Mouse (Mus musculus) stomach, embryonic 16.5 days (tissue): Measurements from ENCODE around the gene Cfap73. TPM values are rescaled to one million over a fixed set of nuclear protein-coding genes. Genes with fewer than 3 reads are reported as not detected.

Source experiments
- ATAC-seq: fragments of 200-750 bp; cut with Nextera tagmentation; 2 replicates; pipeline ENCODE4 v1.8.0; 2017; ENCODE audit warnings: moderate number of reproducible peaks, moderate TSS enrichment; ENCODE audit not compliant: insufficient read depth, low FRiP score
- H3K27ac ChIP-seq: fragments of 300-500 bp; sonication (generic); 2 replicates; pipeline ENCODE4 v1.5.1; 2014; ENCODE audit warnings: low read length
- H3K27me3 ChIP-seq: fragments of 300-500 bp; sonication (generic); 2 replicates; pipeline ENCODE4 v1.6.1; 2014; ENCODE audit warnings: low read length, control low read depth, mixed read lengths; ENCODE audit not compliant: control insufficient read depth, insufficient read depth
- H3K36me3 ChIP-seq: fragments of 300-500 bp; sonication (generic); 2 replicates; pipeline ENCODE4 v1.6.1; 2014; ENCODE audit warnings: low read length; ENCODE audit not compliant: control insufficient read depth, insufficient read depth
- H3K4me1 ChIP-seq: fragments of 300-500 bp; sonication (generic); 2 replicates; pipeline ENCODE4 v1.6.1; 2014; ENCODE audit warnings: low read length, control low read depth, mixed read lengths; ENCODE audit not compliant: control insufficient read depth, insufficient read depth
- H3K4me2 ChIP-seq: fragments of 300-500 bp; sonication (generic); 2 replicates; pipeline ENCODE4 v1.6.1; 2014; ENCODE audit warnings: low read depth, low read length, mixed read lengths
- H3K4me3 ChIP-seq: fragments of 300-500 bp; sonication (generic); replicated peaks from 2 replicates; pipeline ENCODE4 v1.5.1; 2014; ENCODE audit warnings: mild to moderate bottlenecking, low read length
- H3K9ac ChIP-seq: fragments of 300-500 bp; sonication (generic); 2 replicates; pipeline ENCODE4 v1.6.1; 2014; ENCODE audit warnings: low read length
- H3K9me3 ChIP-seq: fragments of 300-500 bp; sonication (generic); replicated peaks from 2 replicates; pipeline ENCODE4 v1.6.1; 2016; ENCODE audit warnings: low read length, control low read depth; ENCODE audit not compliant: control insufficient read depth
- WGBS: fragments of 180-500 bp; shearing (Covaris S2); extraction: QIAGEN DNeasy Blood & Tissue Kit; methylation state at CpG from one replicate; pipeline ENCODE4 v1.1.7; 2014; 5-methylcytosine and 5-hydroxymethylcytosine counted together
- polyA plus RNA-seq: library from polyadenylated mRNA; unstranded; fragments of >200 nt; fragmentation: Nextera tagmentation; extraction: Ambion mirVana; gene quantifications from 2 replicates; pipeline ENCODE4 v1.2.1, GENCODE M21; 2015

The Cfap73 gene
- polyA plus RNA-seq, 1 experiment from 2014 or later, result not detected

DNA sequence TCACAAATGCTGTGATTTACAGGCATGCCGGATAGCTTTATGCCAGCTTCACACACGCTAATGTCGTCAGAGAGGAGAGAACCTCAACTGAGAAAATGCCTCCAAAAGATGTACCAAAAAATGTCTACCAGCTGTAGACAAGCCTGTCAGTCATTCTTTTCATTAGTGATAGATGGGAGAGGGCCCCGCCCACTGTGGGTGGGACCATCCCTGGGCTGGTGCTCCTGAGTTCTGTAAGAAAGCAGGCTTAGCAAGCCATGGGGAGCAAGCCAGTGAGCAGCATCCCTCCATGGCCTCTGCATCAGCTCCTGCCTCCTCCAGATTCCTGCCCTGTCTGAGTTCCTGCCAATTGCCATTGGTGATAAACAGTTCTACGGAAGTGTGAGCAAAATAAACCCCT, 1.6 kb upstream of the Cfap73 start:
- Histone ChIP-seq H3K4me3 (no peak overlapping the region), H3K36me3 (no peaks in the 10 kb centered on the region), H3K27me3 (no peaks in the 10 kb centered on the region), H3K4me1 (no peaks in the 10 kb centered on the region), H3K9me3 (peaks cover 6% of the 10 kb centered on the region; the same call in 1 of the 2 replicates), H3K27ac (no peak overlapping the region), H3K9ac (no peak overlapping the region), H3K4me2 (no peak overlapping the region)
- no peak for ATAC-seq
- 78% methylated on average over 5 of the region's 5 CpGs for WGBS

- Histone ChIP-seq H3K4me1 (no peaks in the 10 kb centered on the region), H3K36me3 (no peaks in the 10 kb centered on the region), H3K4me3 (no peak overlapping the region), H3K27me3 (peaks cover under 1% of the 10 kb centered on the region; the same call in 1 of the 2 replicates), H3K27ac (no peak overlapping the region), H3K9ac (no peak overlapping the region), H3K9me3 (peaks cover 6% of the 10 kb centered on the region; the same call in 1 of the 2 replicates), H3K4me2 (no peak overlapping the region)
- 41% methylated on average over 5 of the region's 5 CpGs for WGBS
- no peak for ATAC-seq
These were observed 825 bp upstream of the Cfap73 start for GRCm38 (mm10) chr5:120634860-120635259.

GRCm38 (mm10) chr5:120631892-120632291, 2.1 kb downstream of the Cfap73 start:
- WGBS, result 87% methylated on average over 5 of the region's 5 CpGs
- Histone ChIP-seq H3K9me3 (peaks cover 6% of the 10 kb centered on the region; the same call in 1 of the 2 replicates), H3K4me2 (no peak overlapping the region), H3K27me3 (peaks cover 4% of the 10 kb centered on the region; the same call in 1 of the 2 replicates), H3K9ac (no peak overlapping the region), H3K27ac (no peak overlapping the region), H3K4me1 (0 out of 2 replicates have a peak, but pooled peaks cover 3% of the 10 kb centered on the region), H3K4me3 (no peak overlapping the region), H3K36me3 (no peaks in the 10 kb centered on the region)
- no peak for ATAC-seq

DNA sequence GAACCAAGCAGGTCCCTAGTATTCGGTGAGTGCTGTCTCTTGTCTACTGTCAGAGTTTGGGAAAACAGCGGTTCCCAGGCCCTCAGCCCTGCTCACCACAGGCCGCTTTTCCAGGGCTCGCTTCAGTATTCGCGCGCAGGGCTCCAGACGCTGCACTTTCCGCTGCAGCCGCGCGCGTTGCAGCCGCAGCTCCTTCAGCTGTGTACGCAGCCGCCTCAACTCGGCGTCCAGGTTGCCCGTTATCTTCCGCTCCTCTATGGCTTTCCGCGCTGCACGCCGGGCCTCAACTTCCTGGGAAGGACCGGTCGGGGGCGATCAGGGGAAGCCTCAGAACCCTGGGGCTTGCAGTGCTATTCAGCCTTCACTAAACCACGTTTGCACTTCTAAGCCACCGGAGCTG, 2.9 kb downstream of the Cfap73 start:
- 0 out of 2 replicates have a peak, but pooled peaks cover 3% of the 10 kb centered on the region for H3K4me1 ChIP-seq
- no peak overlapping the region for H3K27ac ChIP-seq
- no peak overlapping the region for H3K9ac ChIP-seq
- peaks cover 3% of the 10 kb centered on the region; the same call in 1 of the 2 replicates for H3K36me3 ChIP-seq
- ATAC-seq, result no peak
- H3K4me2 ChIP-seq, result 0 out of 2 replicates have a peak overlapping the region, but pooled peaks have one; percentile 16
- 10% methylated on average over 29 of the region's 29 CpGs for WGBS
- H3K4me3 ChIP-seq, result 0 out of 2 replicates have a peak overlapping the region, but pooled peaks have one; percentile 1
- peaks cover 4% of the 10 kb centered on the region; the same call in 1 of the 2 replicates for H3K27me3 ChIP-seq
- peaks cover 6% of the 10 kb centered on the region; the same call in 1 of the 2 replicates for H3K9me3 ChIP-seq

DNA sequence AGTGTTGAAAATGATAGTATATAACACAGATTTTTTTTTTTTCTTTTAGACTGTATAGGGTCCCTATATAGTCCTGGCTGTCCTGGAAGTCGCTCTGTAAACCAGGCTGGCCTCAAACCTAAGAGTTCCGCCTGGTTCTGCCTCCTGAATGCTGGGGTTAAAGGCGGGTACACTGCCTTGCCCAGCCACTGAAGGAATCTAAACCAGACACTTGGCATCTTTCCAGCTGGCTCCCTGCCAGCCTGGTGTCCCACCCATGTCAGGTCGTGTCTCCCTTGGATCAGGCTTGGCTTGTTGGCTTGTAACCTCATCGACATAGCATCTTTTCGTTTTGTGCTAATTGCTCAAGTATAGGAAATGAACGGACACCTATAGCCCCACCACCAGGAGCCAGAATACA, 5.4 kb downstream of the Cfap73 start:
- no peak overlapping the region for H3K9ac ChIP-seq
- H3K4me3 ChIP-seq, result no peak overlapping the region
- peaks cover 19% of the 10 kb centered on the region; the same call in 1 of the 2 replicates for H3K36me3 ChIP-seq
- H3K9me3 ChIP-seq, result peaks cover 6% of the 10 kb centered on the region; the same call in 1 of the 2 replicates
- H3K4me2 ChIP-seq, result no peak overlapping the region
- H3K4me1 ChIP-seq, result 0 out of 2 replicates have a peak, but pooled peaks cover 3% of the 10 kb centered on the region
- ATAC-seq, result no peak
- no peak overlapping the region for H3K27ac ChIP-seq
- 53% methylated on average over 7 of the region's 7 CpGs for WGBS
- peaks cover 4% of the 10 kb centered on the region; the same call in 1 of the 2 replicates for H3K27me3 ChIP-seq

- Histone ChIP-seq H3K9me3 (peaks cover 6% of the 10 kb centered on the region; the same call in 1 of the 2 replicates), H3K36me3 (peaks cover 21% of the 10 kb centered on the region; the same call in 1 of the 2 replicates), H3K4me1 (0 out of 2 replicates have a peak, but pooled peaks cover 3% of the 10 kb centered on the region), H3K4me3 (no peak overlapping the region), H3K27ac (no peak overlapping the region), H3K27me3 (peaks cover 4% of the 10 kb centered on the region; the same call in 1 of the 2 replicates), H3K4me2 (no peak overlapping the region), H3K9ac (no peak overlapping the region)
- WGBS, result 88% methylated on average over 15 of the region's 15 CpGs
- no peak for ATAC-seq
These were observed 6.3 kb downstream of the Cfap73 start for GRCm38 (mm10) chr5:120627515-120628300.

DNA sequence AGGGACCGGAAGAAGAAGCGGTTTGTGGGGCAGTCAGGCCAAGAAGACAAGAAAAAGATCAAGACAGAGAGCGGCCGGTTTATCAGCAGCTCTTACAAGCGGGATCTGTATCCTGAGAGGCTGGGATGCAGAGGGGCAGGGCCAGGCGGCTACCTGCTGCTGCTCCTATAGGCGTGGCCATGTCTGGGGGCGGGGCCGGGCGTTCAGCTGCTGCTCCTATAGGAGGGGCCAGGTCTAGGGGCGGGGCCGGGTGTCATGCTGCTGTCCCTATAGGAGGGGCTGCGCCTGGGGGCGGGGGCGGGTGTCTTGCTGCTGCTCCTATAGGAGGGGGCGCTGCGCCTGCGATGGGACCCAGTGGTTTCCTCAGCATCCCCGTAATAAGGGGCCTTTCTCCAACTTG, 7.6 kb downstream of the Cfap73 start:
- Histone ChIP-seq H3K4me2 (no peak overlapping the region), H3K4me1 (0 out of 2 replicates have a peak, but pooled peaks cover 3% of the 10 kb centered on the region), H3K9me3 (no peaks in the 10 kb centered on the region), H3K36me3 (peaks cover 21% of the 10 kb centered on the region; the same call in 1 of the 2 replicates), H3K4me3 (no peak overlapping the region), H3K27ac (no peak overlapping the region), H3K9ac (no peak overlapping the region), H3K27me3 (peaks cover 4% of the 10 kb centered on the region; the same call in 1 of the 2 replicates)
- 41% methylated on average over 19 of the region's 19 CpGs for WGBS
- ATAC-seq, result peak; percentile 49; the same call in 1 of the 2 replicates

DNA sequence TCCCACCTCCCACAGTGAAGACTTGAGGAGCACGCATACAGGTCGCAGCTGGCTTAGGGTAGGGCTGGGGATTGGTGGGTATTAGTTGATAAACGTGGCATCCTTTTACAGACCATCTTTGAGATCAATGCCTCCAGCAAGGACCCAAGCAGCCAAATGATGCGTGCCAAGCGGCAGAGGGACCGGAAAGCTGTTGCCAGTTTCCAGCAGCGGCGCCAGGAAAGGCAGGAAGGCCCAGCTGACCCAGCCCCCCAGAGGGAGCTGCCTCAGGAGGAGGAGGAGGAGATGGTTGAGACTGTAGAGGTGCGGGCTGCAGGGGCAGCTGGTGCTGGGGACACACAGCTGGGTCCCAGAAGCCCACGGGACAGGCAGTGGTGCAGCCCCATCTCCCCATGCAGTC, 9.6 kb downstream of the Cfap73 start:
- H3K36me3 ChIP-seq, result peaks cover 31% of the 10 kb centered on the region
- H3K4me2 ChIP-seq, result no peak overlapping the region
- ATAC-seq, result no peak
- no peaks in the 10 kb centered on the region for H3K9me3 ChIP-seq
- 95% methylated on average over 10 of the region's 10 CpGs for WGBS
- no peak overlapping the region for H3K9ac ChIP-seq
- no peak overlapping the region for H3K4me3 ChIP-seq
- no peaks in the 10 kb centered on the region for H3K27me3 ChIP-seq
- no peak overlapping the region for H3K27ac ChIP-seq
- 0 out of 2 replicates have a peak, but pooled peaks cover 3% of the 10 kb centered on the region for H3K4me1 ChIP-seq
